Mouse (Mus musculus) urinary bladder, adult 2 months (tissue): ENCODE data around the gene Atrx. TPM values are rescaled to one million over a fixed set of nuclear protein-coding genes. Genes with fewer than 3 reads are reported as not detected.

Source experiments
- DNase-seq: peaks from one replicate; pipeline ENCODE4 v3.0.0; 2022; ENCODE audit warnings: low spot score
- polyA plus RNA-seq: library from polyadenylated mRNA; depleted of rRNA; stranded (reverse); fragments of >200 nt; gene quantifications from 2 replicates; pipeline ENCODE4 v1.2.3, GENCODE M21; 2012; rRNA removed

Gene Atrx
- polyA plus RNA-seq, 1 experiment = 34.8 TPM

DNA sequence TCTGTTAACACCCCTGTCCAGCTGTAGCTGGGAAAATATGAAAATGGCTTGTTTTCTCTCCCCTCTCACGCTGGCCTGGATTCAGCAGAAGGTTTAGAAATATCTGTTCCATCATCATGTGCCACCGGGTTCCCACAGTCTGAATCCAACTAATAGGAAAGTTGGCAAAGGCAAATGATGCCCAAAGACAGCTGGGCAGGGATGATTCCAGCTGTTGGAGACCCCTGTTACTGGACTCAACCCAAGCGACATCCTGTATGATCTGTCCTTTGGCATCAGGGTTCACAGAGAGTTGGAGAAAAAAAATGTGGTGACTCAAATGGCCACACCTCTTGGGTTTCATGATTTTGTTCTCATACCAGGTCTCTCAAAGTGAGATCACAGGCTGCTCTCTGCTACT is 161.3 kb downstream of the Atrx start:
- DNase-seq = no peak

DNA sequence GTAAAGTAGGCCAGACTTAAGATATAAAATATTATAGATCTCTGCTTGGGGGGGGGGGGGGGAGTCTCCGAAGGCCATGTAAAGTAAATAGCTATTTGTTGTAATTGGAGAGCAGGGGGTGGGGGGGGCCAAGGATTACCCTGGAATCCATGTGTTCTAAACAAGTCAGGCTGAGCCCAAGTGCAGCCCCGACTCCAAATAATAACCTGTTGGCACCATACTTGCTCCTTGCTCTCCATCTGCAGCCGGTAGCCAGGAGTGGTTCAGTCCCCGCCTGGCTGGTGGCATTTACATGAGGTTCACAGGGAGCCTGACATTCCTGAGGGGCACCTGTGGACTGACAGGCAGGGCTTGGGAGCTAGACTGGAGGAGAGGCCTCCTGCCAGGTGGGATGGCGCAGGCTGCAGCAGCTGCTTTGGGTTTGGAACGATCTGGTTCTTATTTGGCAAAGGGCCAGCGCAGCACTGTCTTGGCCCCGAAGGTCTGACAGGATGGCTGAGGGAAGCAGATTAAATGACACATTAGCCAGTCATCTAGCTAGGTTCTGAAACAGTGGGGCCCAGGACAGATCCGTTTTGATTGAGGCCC is 161.9 kb downstream of the Atrx start:
- no peak for DNase-seq

DNA sequence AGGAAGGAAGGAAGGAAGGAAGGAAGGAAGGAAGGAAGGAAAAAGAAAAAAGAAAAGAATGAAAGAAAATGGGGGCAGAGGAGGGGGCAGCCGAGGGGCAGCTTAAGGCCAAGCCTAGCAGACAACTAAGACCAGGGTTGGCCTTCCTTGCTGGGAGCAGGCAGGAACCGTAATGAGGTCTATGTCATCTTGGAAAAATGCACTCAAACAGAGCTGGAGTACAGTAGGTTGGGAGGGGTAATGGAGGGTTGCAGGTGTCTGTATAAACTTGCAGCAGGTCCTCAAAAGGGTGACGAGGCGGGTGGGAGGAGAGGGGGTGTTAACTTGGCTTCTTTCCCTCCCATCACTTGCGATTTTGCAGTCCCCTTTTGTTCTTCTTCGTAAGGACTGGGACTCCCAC is 163.2 kb downstream of the Atrx start:
- DNase-seq = no peak

DNA sequence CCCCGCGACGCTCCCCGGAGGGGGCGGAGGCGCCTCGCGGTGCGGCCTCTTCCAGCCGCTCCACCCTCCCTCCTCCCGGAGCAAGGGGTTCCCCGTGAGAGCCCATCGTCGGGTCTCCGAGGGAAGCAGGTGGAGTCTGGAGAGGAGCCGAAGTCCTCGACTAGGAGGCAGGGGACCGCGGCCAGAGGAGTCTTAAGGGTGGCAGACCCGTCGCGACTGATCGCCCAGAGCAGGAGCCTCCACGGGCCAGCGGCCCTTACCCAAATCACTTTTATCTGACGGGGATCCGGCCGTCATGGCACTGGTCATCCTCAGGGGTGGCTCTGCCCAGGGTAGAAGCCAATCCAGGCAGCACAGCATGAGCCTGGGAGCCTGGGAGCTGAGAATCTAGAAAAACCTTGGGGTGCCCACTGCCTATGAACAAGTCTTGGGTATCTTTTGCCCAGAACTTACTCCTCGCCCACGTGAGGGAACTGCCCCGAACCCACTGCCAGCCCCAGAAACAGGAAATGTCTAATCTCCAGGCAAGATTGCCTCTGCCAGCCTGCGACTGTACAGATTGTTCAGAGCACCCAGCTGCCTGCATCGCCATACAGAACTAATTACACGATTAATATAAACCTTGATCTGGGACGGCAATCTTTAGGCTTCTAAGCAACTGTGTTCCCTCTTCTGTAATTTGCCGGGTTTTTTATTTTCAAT is 164.0 kb downstream of the Atrx start:
- no peak for DNase-seq

GRCm38 (mm10) chrX:105764162-105765004 is 164.8 kb downstream of the Atrx start, which contains the start of gene Fgf16:
Gene Fgf16, plus strand, starts transcription at chrX:105764279.
- peak; percentile 25 for DNase-seq

DNA sequence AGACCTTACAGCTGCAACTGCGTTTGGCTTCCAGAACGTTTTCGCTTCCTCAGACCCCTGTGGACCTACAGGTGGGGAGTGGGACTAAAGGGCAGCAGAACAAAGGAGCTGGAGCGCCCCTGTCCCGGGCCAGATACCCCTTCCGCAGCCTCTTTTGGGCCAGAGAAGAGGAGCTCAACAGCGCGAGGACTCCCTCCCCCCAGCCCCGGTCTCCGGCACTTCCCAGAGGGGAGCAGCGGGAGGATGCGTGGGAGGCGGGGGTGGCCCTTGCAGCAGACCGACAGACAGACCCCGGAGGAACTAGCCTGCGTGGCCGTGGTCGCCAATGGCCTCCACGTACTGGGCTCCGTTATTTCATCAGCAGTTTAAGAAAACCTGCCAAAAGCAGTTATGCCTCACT is 165.6 kb downstream of the Atrx start:
- DNase-seq = no peak

- no peak for DNase-seq
Measured at GRCm38 (mm10) chrX:105762847-105763527, 166.2 kb downstream of the Atrx start.

Other genes starting within 250 kb of the Atrx start
- 0.50 and 0.52 TPM in 2 replicates for gene Fgf16, start 165.1 kb downstream of the Atrx start, polyA plus RNA-seq
- gene Magt1, start 82.5 kb upstream of the Atrx start, polyA plus RNA-seq = 18.6 and 20.4 TPM in 2 replicates
- 213 and 279 TPM in 2 replicates for gene Cox7b, start 86.3 kb upstream of the Atrx start, polyA plus RNA-seq
- 4.6 and 5.7 TPM in 2 replicates for gene Atp7a, start 97.9 kb upstream of the Atrx start, polyA plus RNA-seq
- gene Tlr13, start 213.8 kb upstream of the Atrx start, polyA plus RNA-seq = 1.3 TPM in 2 replicates